Mouse (Mus musculus) embryonic facial prominence, embryonic 14.5 days (tissue): ENCODE measurements around the gene Crybg3. TPM values are rescaled to one million over a fixed set of nuclear protein-coding genes. Genes with fewer than 3 reads are reported as not detected.

ENCODE experiments used
- ATAC-seq: fragments of 200-750 bp; cut with Nextera tagmentation; 2 replicates; pipeline ENCODE4 v1.8.0; 2017; ENCODE audit warnings: low read depth, moderate number of reproducible peaks, moderate TSS enrichment
- DNase-seq: peaks from one replicate; pipeline ENCODE4 v3.0.0-alpha.2; 2015; ENCODE audit warnings: low spot score
- H3K27ac ChIP-seq: fragments of 300-500 bp; sonication (generic); replicated peaks from 2 replicates; pipeline ENCODE4 v1.5.1; 2014; ENCODE audit warnings: low read depth, mild to moderate bottlenecking, low read length, moderate library complexity
- H3K27me3 ChIP-seq: fragments of 300-500 bp; sonication (generic); replicated peaks from 2 replicates; pipeline ENCODE4 v1.6.1; 2014; ENCODE audit warnings: low read length; ENCODE audit not compliant: control insufficient read depth, insufficient read depth
- H3K36me3 ChIP-seq: fragments of 300-500 bp; sonication (generic); 2 replicates; pipeline ENCODE4 v1.6.1; 2014; ENCODE audit warnings: low read length, mixed read lengths; ENCODE audit not compliant: control insufficient read depth, insufficient read depth
- H3K4me1 ChIP-seq: fragments of 300-500 bp; sonication (generic); 2 replicates; pipeline ENCODE4 v1.6.1; 2014; ENCODE audit warnings: antibody characterized with exemption, low read length; ENCODE audit not compliant: control insufficient read depth, insufficient read depth
- H3K4me2 ChIP-seq: fragments of 300-500 bp; sonication (generic); 2 replicates; pipeline ENCODE4 v1.6.1; 2014; ENCODE audit warnings: low read depth, mild to moderate bottlenecking, low read length, moderate library complexity, mixed read lengths
- H3K4me3 ChIP-seq: fragments of 300-500 bp; sonication (generic); 2 replicates; pipeline ENCODE4 v1.5.1; 2014; ENCODE audit warnings: low read depth, mild to moderate bottlenecking, low read length
- H3K9ac ChIP-seq: fragments of 300-500 bp; sonication (generic); 2 replicates; pipeline ENCODE4 v1.6.1; 2014; ENCODE audit warnings: low read depth, mild to moderate bottlenecking, low read length, moderate library complexity, mixed read lengths
- H3K9me3 ChIP-seq: fragments of 300-500 bp; sonication (generic); 2 replicates; pipeline ENCODE4 v1.6.1; 2016; ENCODE audit warnings: low read length; ENCODE audit not compliant: control insufficient read depth
- WGBS: fragments of 180-500 bp; shearing (Covaris S2); extraction: QIAGEN DNeasy Blood & Tissue Kit; methylation state at CpG from one replicate; pipeline ENCODE4 v1.1.7; 2014; 5-methylcytosine and 5-hydroxymethylcytosine counted together
- polyA plus RNA-seq: library from polyadenylated mRNA; unstranded; fragments of >200 nt; fragmentation: Nextera tagmentation; extraction: Ambion mirVana; gene quantifications from 2 replicates; pipeline ENCODE4 v1.2.1, GENCODE M21; 2014

Crybg3 gene
- polyA plus RNA-seq, 1 experiment from 2014 or later, result 12.1 TPM

DNA sequence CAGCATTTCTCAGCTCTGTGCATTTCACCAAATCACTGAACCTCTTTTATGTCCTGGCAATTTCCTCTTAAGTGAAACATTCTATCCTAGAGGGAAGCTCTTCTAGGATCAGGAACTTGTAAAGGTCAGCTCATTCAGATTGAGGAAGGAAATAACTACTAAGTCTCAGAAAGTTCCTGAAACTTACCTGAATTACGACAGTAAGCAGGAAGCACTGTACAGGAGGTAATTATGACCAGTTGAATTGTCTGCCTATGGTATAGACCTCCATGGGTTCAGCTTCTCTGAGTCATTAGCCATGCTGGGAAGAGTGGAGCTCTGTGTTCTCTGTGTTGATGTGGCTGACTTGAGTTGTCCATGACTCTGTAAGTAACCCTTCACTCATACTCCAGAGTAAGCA lies 10.0 kb upstream of the Crybg3 start:
- DNase-seq (no peak), ATAC-seq (no peak)
- Histone ChIP-seq H3K4me2 (no peak overlapping the region), H3K27ac (no peak overlapping the region), H3K4me3 (no peak overlapping the region), H3K4me1 (no peaks in the 10 kb centered on the region), H3K9ac (no peak overlapping the region), H3K36me3 (no peaks in the 10 kb centered on the region), H3K27me3 (no peaks in the 10 kb centered on the region), H3K9me3 (no peaks in the 10 kb centered on the region)
- WGBS, result 83% methylated on average over 1 of the region's 1 CpGs

DNA sequence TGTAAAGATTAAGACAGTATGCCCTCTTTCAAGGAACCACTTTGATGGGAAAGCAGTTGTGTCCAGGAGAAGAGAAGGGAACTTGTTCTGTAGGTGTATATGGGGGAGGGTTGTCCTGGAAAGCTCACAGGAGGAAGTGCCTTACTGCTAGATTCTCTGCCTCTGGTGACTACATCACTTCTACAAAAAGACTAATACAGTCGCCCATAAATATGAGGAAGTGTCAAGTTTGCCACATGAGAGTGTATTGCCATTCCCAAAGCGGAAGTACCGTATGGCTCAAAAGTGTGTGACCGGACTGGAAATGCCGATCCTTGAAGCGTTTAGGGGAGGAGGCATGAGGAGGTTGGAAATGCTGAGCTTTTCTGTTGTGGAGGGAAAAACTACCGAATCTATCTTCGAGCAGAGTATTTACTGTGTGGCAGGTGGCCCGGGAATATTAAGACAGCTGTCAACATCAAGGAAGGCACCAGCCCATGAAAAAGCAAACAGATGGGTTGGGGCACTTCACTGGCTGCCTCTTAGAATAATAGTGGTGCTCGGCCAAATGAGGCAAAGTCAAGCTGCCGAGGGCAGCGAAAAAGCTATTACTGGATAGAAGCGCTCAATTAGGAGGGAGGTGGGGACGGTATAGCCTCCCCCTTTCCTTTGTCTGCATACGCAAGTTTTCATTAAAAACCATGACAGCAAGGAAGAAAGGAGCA lies 3.5 kb upstream of the Crybg3 start:
- DNase-seq (peak; percentile 59), ATAC-seq (peak; percentile 51; the same call in 1 of the 2 replicates)
- H3K27me3 ChIP-seq, result no peaks in the 10 kb centered on the region
- no peak overlapping the region for H3K4me3 ChIP-seq
- H3K27ac ChIP-seq, result no peak overlapping the region
- H3K4me2 ChIP-seq, result peak overlapping the region; percentile 33; the same call in 1 of the 2 replicates
- no peaks in the 10 kb centered on the region for H3K9me3 ChIP-seq
- no peaks in the 10 kb centered on the region for H3K36me3 ChIP-seq
- no peak overlapping the region for H3K9ac ChIP-seq
- WGBS, result 49% methylated on average over 15 of the region's 15 CpGs
- peaks cover 6% of the 10 kb centered on the region; the same call in 1 of the 2 replicates for H3K4me1 ChIP-seq

DNA sequence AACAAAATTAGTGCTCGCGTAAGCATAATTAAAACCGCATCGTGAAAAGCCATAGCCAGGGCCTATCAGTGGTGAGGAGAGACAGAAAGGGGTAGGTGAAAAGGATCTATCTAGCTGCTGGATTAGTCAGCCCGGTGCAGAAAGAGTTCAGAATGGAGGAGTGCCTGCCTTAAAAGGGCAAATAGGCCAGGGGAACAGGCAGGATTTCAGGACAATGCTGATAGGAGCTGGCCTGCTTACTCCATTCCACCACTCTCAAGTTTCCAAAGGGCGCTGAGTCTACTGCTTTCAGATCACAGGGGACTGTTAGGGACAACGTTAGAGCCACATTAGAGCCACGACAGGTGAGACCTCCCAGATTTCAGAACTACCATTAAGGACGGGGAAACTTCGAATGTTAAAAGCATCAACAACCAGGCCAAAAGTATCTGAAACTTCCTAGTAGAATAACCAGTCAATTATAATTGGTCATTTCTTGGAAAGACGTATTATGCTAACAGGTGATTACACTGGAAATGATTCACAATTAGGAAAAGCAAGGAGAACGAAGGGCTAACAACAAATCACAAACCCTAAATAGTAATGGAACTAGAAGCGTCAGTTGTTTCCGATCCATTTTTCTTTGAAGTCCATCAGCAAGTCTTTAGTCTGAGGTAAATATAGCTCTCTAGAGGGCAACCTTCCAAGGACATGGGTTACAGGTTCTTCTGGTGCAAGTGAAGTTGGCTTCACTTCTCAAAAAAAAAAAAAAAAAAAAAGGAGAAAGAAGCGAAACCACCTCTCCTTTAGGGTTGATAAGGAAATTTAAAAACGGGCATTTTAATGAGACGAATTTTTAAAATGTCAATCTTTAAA lies 1.1 kb downstream of the Crybg3 start:
- Histone ChIP-seq H3K36me3 (no peaks in the 10 kb centered on the region), H3K27me3 (no peaks in the 10 kb centered on the region), H3K4me1 (peaks cover 22% of the 10 kb centered on the region), H3K4me3 (peak overlapping the region; percentile 85), H3K27ac (peak overlapping the region; percentile 85; the same call in 1 of the 2 replicates), H3K4me2 (peak overlapping the region; percentile 69), H3K9ac (peak overlapping the region; percentile 88), H3K9me3 (no peaks in the 10 kb centered on the region)
- DNase-seq (peak; percentile 44), ATAC-seq (no peak)
- 15% methylated on average over 17 of the region's 17 CpGs for WGBS

DNA sequence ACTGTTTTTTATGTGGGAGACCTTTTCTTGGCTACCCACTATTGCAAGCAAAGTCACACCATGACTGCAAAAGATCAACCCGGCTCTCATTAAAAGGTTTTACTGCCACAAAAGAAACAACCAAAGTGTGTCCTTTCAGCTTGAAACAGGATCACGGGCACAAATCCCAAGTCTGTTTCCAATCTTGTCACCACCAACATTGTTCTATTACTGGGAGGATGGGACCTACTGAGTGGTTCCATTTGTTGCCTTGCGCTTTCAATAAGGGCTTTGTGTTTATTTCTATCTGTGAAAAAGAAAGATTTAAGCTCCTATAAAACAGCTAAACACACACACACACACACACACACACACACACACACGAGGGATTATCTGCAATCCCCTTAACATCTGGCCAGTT lies 1.8 kb downstream of the Crybg3 start:
- Histone ChIP-seq H3K4me2 (peak overlapping the region; percentile 69), H3K9ac (0 out of 2 replicates have a peak overlapping the region, but pooled peaks have one; percentile 88), H3K36me3 (no peaks in the 10 kb centered on the region), H3K27me3 (no peaks in the 10 kb centered on the region), H3K4me3 (peak overlapping the region; percentile 85), H3K27ac (peak overlapping the region; percentile 35; the same call in 1 of the 2 replicates), H3K9me3 (no peaks in the 10 kb centered on the region), H3K4me1 (peaks cover 25% of the 10 kb centered on the region)
- peak; percentile 30 for DNase-seq
- WGBS, result 20% methylated on average over 4 of the region's 4 CpGs
- ATAC-seq, result no peak

DNA sequence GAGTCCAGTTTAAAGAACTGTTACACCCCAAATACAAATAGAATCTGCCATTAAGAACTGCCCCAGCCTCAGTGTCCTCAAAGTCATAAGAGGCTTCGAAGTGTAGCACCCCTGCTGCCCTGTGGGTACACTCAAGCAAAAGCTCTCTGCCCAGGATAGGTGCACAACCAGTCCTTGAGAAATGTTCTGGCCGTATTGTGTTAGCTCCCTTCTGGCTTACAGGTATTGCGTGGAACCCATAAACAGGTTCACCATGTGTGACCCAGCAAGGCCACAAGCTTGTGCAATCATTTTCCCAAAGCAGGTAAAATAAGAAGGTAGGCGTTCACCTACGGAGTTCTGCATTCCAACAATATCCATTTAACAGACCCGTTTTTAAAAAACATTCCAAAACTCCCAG lies 3.5 kb downstream of the Crybg3 start:
- H3K27me3 ChIP-seq, result no peaks in the 10 kb centered on the region
- H3K4me3 ChIP-seq, result no peak overlapping the region
- no peaks in the 10 kb centered on the region for H3K36me3 ChIP-seq
- WGBS, result 84% methylated on average over 6 of the region's 6 CpGs
- peaks cover 25% of the 10 kb centered on the region for H3K4me1 ChIP-seq
- H3K27ac ChIP-seq, result no peak overlapping the region
- DNase-seq, result no peak
- ATAC-seq, result no peak
- H3K9me3 ChIP-seq, result no peaks in the 10 kb centered on the region
- no peak overlapping the region for H3K9ac ChIP-seq
- H3K4me2 ChIP-seq, result no peak overlapping the region

DNA sequence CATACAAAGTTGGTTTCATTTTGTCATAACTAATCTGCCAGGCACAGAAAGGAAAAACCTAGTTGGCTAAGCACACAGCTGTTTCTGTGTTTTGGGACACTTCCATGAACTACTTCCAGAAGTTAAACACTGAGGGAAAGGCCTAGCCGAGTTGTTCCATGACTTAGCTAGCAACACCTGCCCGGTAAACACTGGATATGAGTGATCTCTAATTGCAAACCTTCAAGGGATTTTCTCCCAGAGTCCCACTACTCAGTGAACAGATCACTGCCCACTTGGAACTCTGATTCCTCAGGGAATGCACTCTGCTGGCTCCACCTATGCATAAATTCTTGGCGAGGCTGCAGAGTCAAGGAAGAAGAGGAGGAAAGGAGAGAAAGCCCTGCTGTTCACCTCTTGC lies 6.1 kb downstream of the Crybg3 start:
- Histone ChIP-seq H3K36me3 (no peaks in the 10 kb centered on the region), H3K9ac (no peak overlapping the region), H3K9me3 (no peaks in the 10 kb centered on the region), H3K4me2 (no peak overlapping the region), H3K4me3 (no peak overlapping the region), H3K4me1 (peaks cover 32% of the 10 kb centered on the region), H3K27ac (peak overlapping the region; percentile 70), H3K27me3 (no peaks in the 10 kb centered on the region)
- 44% methylated on average over 3 of the region's 3 CpGs for WGBS
- ATAC-seq (0 out of 2 replicates have a peak, but pooled peaks have one; percentile 22), DNase-seq (peak; percentile 76)

DNA sequence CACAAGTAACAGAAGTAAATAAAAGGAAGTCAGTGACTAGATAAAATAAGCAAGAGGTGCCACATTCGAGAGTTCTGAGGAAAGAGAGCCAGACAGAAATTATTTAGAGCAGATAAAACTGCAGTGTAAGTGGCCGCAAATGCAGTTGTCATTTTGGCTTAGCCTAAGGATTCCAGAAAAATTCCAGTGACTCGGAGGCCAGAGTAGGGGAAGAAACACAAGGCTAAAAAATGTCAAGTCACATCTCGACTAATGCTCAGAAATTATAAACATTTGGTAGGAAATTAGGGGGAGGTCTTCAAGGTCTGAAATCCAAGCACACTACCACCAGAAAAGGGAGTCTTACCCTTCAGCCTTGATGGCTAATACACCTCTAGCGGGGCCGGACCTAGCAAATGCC lies 10.0 kb downstream of the Crybg3 start:
- DNase-seq (peak; percentile 59), ATAC-seq (no peak)
- H3K36me3 ChIP-seq, result no peaks in the 10 kb centered on the region
- H3K4me3 ChIP-seq, result no peak overlapping the region
- WGBS, result 36% methylated on average over 6 of the region's 6 CpGs
- H3K9ac ChIP-seq, result no peak overlapping the region
- H3K9me3 ChIP-seq, result no peaks in the 10 kb centered on the region
- no peaks in the 10 kb centered on the region for H3K27me3 ChIP-seq
- no peak overlapping the region for H3K4me2 ChIP-seq
- H3K27ac ChIP-seq, result no peak overlapping the region
- H3K4me1 ChIP-seq, result peaks cover 19% of the 10 kb centered on the region

DNA sequence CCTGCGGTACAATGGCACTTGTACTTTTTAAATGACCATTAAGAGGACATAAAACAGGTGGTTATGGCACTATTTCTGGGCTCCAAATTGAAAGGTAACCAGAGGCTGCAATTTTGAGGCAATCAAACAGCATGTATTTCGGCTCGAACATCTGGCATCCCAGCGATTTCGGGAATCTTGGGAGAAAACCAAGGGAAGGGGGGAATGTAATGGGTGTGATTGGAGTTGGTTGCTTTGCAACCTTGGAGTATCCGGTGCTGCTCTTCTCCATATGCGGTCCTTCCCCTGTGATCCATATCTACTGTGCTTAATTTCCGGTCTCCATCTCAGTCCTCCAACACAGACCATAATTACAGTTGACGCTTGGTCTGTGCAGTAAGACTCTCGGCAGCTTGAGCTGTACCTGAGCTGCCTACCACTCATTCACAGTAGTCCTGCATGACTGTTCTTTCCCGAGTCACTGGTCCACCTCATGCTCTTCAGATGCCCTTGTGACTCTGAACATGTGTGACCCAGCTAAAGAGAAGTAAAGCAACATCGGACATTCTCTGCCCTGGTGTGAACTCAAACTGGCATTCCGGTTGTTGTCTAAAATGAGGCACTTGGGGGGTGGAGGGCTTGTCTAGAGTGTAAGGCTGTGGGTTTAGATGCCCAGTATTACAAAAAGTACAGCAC lies 12.3 kb downstream of the Crybg3 start:
- Histone ChIP-seq H3K27me3 (no peaks in the 10 kb centered on the region), H3K27ac (no peak overlapping the region), H3K9me3 (no peaks in the 10 kb centered on the region), H3K9ac (no peak overlapping the region), H3K36me3 (no peaks in the 10 kb centered on the region), H3K4me2 (no peak overlapping the region), H3K4me1 (peaks cover 16% of the 10 kb centered on the region), H3K4me3 (no peak overlapping the region)
- ATAC-seq, result no peak
- whole genome bisulfite sequencing, result 88% methylated on average over 13 of the region's 13 CpGs
- no peak for DNase-seq
